Mouse (Mus musculus) stomach, postnatal 0 days (tissue): ENCODE results near the gene Zbed6. TPM values are rescaled to one million over a fixed set of nuclear protein-coding genes. Genes with fewer than 3 reads are reported as not detected.
"Not testable (repeated sequence)": the region's sequence is repeated elsewhere in the genome, so short reads cannot be mapped to it uniquely, and the experiment has no call there.

Experiments used
- ATAC-seq: fragments of 200-750 bp; cut with Nextera tagmentation; 2 replicates; pipeline ENCODE4 v1.8.0; 2017; ENCODE audit not compliant: low FRiP score, low TSS enrichment
- DNase-seq: peaks from one replicate; pipeline ENCODE4 v3.0.0-alpha.2; 2016; ENCODE audit warnings: low spot score
- H3K27ac ChIP-seq: fragments of 300-500 bp; sonication (generic); replicated peaks from 2 replicates; pipeline ENCODE4 v1.5.1; 2014; ENCODE audit warnings: mild to moderate bottlenecking, control low read depth
- H3K27me3 ChIP-seq: fragments of 300-500 bp; sonication (generic); 2 replicates; pipeline ENCODE4 v1.6.1; 2014; ENCODE audit warnings: low read length; ENCODE audit not compliant: control insufficient read depth, insufficient read depth
- H3K36me3 ChIP-seq: fragments of 300-500 bp; sonication (generic); 2 replicates; pipeline ENCODE4 v1.6.1; 2014; ENCODE audit warnings: low read length, mixed read lengths; ENCODE audit not compliant: control insufficient read depth, insufficient read depth
- H3K4me1 ChIP-seq: fragments of 300-500 bp; sonication (generic); replicated peaks from 2 replicates; pipeline ENCODE4 v1.6.1; 2014; ENCODE audit warnings: antibody characterized with exemption; ENCODE audit not compliant: control insufficient read depth, insufficient read depth
- H3K4me2 ChIP-seq: fragments of 300-500 bp; sonication (generic); replicated peaks from 2 replicates; pipeline ENCODE4 v1.6.1; 2014; ENCODE audit warnings: low read depth, mild to moderate bottlenecking, control low read depth, moderate library complexity
- H3K4me3 ChIP-seq: fragments of 300-500 bp; sonication (generic); 2 replicates; pipeline ENCODE4 v1.5.1; 2014; ENCODE audit warnings: low read depth, low read length, control low read depth
- H3K9ac ChIP-seq: fragments of 300-500 bp; sonication (generic); 2 replicates; pipeline ENCODE4 v1.6.1; 2014; ENCODE audit warnings: mild to moderate bottlenecking, low read length, control low read depth, mixed read lengths
- H3K9me3 ChIP-seq: fragments of 300-500 bp; sonication (generic); 2 replicates; pipeline ENCODE4 v1.6.1; 2016; ENCODE audit warnings: low read length; ENCODE audit not compliant: control insufficient read depth
- CTCF ChIP-seq: IDR thresholded peaks from 2 replicates; pipeline ENCODE4 v1.5.1; 2016; ENCODE audit warnings: antibody characterized with exemption, low read depth, mild to moderate bottlenecking, moderate library complexity
- EP300 ChIP-seq: optimal IDR thresholded peaks from 2 replicates; pipeline ENCODE3; 2016; ENCODE audit warnings: antibody characterized with exemption
- WGBS: fragments of 180-500 bp; shearing (Covaris S2); extraction: QIAGEN DNeasy Blood & Tissue Kit; methylation state at CpG from one replicate; pipeline ENCODE4 v1.1.7; 2014; 5-methylcytosine and 5-hydroxymethylcytosine counted together
- polyA plus RNA-seq: library from polyadenylated mRNA; unstranded; fragments of >200 nt; fragmentation: Nextera tagmentation; extraction: Ambion mirVana; gene quantifications from 2 replicates; pipeline ENCODE4 v1.2.1, GENCODE M21; 2015

Zbed6 gene
- not detected in 2 replicates for polyA plus RNA-seq

DNA sequence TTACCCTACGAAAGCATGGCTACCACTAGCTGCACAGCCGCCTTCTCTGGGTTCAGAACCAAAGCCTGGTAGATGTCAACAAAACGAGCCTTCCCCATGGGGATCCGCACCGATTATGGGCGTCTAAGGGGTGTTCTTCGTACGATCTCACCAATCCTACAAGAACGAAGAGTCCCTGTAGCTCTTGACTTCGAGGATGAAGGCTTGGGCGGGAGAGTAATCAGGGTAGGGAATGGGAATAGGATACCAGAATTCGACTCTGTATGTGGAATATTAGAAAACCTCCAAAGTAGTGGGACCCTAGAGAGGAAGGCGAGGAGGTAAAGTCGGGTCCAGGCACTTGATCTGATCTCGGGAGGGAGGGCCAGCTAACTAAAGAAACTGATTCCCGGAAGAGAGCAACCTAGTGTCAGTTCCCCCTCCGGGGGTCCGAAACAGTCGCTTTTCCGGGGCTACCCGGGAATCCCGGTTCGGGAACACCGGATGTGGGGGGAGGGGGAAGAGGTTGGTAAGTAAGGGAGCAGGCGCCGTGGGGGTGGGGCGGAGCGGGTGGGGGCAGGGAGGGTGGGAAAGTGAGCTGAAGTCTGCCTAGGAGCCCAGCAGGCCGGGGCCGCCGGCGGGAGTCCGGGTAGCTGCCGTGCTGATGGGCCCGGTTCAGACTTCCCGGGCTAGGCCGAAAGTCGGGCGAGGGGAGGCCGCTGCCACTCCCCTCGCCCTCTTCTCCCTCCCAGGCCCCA is at the start of gene Zbed6:
Gene Zbed6, minus strand, starts transcription at position 420 of the 737 bp plus-strand sequence.
- Histone ChIP-seq H3K36me3 (peaks cover 2% of the 10 kb centered on the region; the same call in 1 of the 2 replicates), H3K4me2 (peak within 1 kb of the TSS; percentile 53), H3K4me1 (0 out of 2 replicates have a peak, but pooled peaks cover 6% of the 10 kb centered on the region), H3K9me3 (no peaks in the 10 kb centered on the region), H3K9ac (peak within 1 kb of the TSS; percentile 91), H3K4me3 (peak within 1 kb of the TSS; percentile 77), H3K27ac (peak within 1 kb of the TSS; percentile 95), H3K27me3 (no peaks in the 10 kb centered on the region)
- DNase-seq (peak; percentile 82), ATAC-seq (peak; percentile 80)
- no peak for TF ChIP-seq CTCF
- TF ChIP-seq EP300, result no peak
- under 1% methylated on average over 39 of the region's 41 CpGs for WGBS

DNA sequence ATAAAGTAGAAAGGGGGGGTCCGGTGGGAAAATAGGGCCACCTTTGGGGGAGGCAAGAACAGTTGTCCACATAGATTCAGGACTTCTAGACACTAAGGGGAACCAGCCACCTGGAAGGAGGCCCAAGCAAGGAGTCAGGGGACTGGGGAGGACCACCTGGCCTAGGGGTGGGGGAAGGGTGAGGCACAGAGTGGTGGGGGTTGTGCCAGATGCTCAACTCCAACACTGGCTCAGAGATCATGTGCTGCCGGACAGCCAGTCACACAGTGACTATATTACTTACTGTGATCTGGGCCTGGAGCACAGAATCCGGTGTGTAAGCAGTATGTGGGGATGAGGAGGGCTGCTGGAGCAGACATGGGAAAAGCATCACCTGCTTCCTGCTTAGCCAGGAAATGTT is 48.6 kb upstream of the Zbed6 start:
- no peak overlapping the region for H3K4me3 ChIP-seq
- H3K27ac ChIP-seq, result no peak overlapping the region
- no peak overlapping the region for H3K9ac ChIP-seq
- 77% methylated on average over 3 of the region's 3 CpGs for WGBS
- no peak for ATAC-seq
- no peak for DNase-seq
- H3K27me3 ChIP-seq, result no peaks in the 10 kb centered on the region
- no peaks in the 10 kb centered on the region for H3K4me1 ChIP-seq
- H3K9me3 ChIP-seq, result no peaks in the 10 kb centered on the region
- H3K36me3 ChIP-seq, result peaks cover 5% of the 10 kb centered on the region; the same call in 1 of the 2 replicates
- no peak overlapping the region for H3K4me2 ChIP-seq
- no peak for TF ChIP-seq EP300
- TF ChIP-seq CTCF, result no peak

GRCm38 (mm10) chr1:133701824-133702223 is 41.1 kb upstream of the Zbed6 start:
- not testable (repeated sequence) for DNase-seq, H3K4me3 ChIP-seq, H3K4me1 ChIP-seq, H3K27ac ChIP-seq, H3K9ac ChIP-seq, ATAC-seq, H3K4me2 ChIP-seq, H3K27me3 ChIP-seq, H3K9me3 ChIP-seq, H3K36me3 ChIP-seq
- TF ChIP-seq CTCF, result peak; percentile 70
- WGBS, result 9% methylated on average over 2 of the region's 2 CpGs

- Histone ChIP-seq H3K9ac (no peak overlapping the region), H3K27me3 (no peaks in the 10 kb centered on the region), H3K9me3 (no peaks in the 10 kb centered on the region), H3K36me3 (no peaks in the 10 kb centered on the region; the same call in 1 of the 2 replicates), H3K4me3 (no peak overlapping the region), H3K4me1 (peaks cover 15% of the 10 kb centered on the region), H3K4me2 (no peak overlapping the region), H3K27ac (no peak overlapping the region)
- DNase-seq (no peak), ATAC-seq (no peak)
- TF ChIP-seq CTCF (no peak), EP300 (no peak)
- 93% methylated on average over 12 of the region's 12 CpGs for WGBS
Measured at GRCm38 (mm10) chr1:133697935-133698620, 37.4 kb upstream of the Zbed6 start.

GRCm38 (mm10) chr1:133695901-133696300 is 35.2 kb upstream of the Zbed6 start:
- Histone ChIP-seq H3K9me3 (no peaks in the 10 kb centered on the region), H3K4me2 (no peak overlapping the region), H3K36me3 (no peaks in the 10 kb centered on the region; the same call in 1 of the 2 replicates), H3K27me3 (no peaks in the 10 kb centered on the region), H3K4me1 (peaks cover 15% of the 10 kb centered on the region), H3K27ac (peak overlapping the region; percentile 83), H3K4me3 (no peak overlapping the region), H3K9ac (no peak overlapping the region)
- ATAC-seq, result peak; percentile 69
- WGBS, result 28% methylated on average over 7 of the region's 7 CpGs
- DNase-seq, result peak; percentile 87
- TF ChIP-seq CTCF (no peak), EP300 (peak; percentile 73)

GRCm38 (mm10) chr1:133694876-133695275 is 34.2 kb upstream of the Zbed6 start:
- no peaks in the 10 kb centered on the region for H3K27me3 ChIP-seq
- no peak overlapping the region for H3K4me2 ChIP-seq
- no peaks in the 10 kb centered on the region; the same call in 1 of the 2 replicates for H3K36me3 ChIP-seq
- no peak for TF ChIP-seq CTCF
- no peak for TF ChIP-seq EP300
- H3K9me3 ChIP-seq, result no peaks in the 10 kb centered on the region
- H3K4me3 ChIP-seq, result no peak overlapping the region
- ATAC-seq (no peak), DNase-seq (no peak)
- peak overlapping the region; percentile 83 for H3K27ac ChIP-seq
- no peak overlapping the region for H3K9ac ChIP-seq
- 64% methylated on average over 1 of the region's 1 CpGs for WGBS
- H3K4me1 ChIP-seq, result peaks cover 15% of the 10 kb centered on the region
